Mouse (Mus musculus) retina, adult 2 months (tissue): Measurements from ENCODE around the gene Gtf3c4.

Experiments
- DNase-seq: peaks from one replicate; pipeline ENCODE4 v3.0.0-alpha.2; 2012; ENCODE audit warnings: low read depth, low spot score

Gene Gtf3c4

GRCm38 (mm10) chr2:28803406-28803805 is 36.8 kb downstream of the Gtf3c4 start:
- DNase-seq: no peak

- no peak for DNase-seq
These were observed 40.6 kb downstream of the Gtf3c4 start for GRCm38 (mm10) chr2:28799575-28799974.

- DNase-seq: no peak
These were observed 41.8 kb downstream of the Gtf3c4 start for GRCm38 (mm10) chr2:28798390-28798789.

GRCm38 (mm10) chr2:28797490-28798106 is 42.6 kb downstream of the Gtf3c4 start:
- DNase-seq: no peak

GRCm38 (mm10) chr2:28796298-28796697 is 43.9 kb downstream of the Gtf3c4 start:
- DNase-seq: no peak

GRCm38 (mm10) chr2:28794623-28795022 is 45.5 kb downstream of the Gtf3c4 start:
- no peak for DNase-seq

- DNase-seq: peak; percentile 40
These were observed 47.1 kb downstream of the Gtf3c4 start for GRCm38 (mm10) chr2:28792931-28793610.

GRCm38 (mm10) chr2:28787067-28787619 is 53.0 kb downstream of the Gtf3c4 start:
- DNase-seq: no peak

- DNase-seq: no peak
These were observed 53.6 kb downstream of the Gtf3c4 start for GRCm38 (mm10) chr2:28786355-28787066.

GRCm38 (mm10) chr2:28781310-28781709 is 58.9 kb downstream of the Gtf3c4 start:
- no peak for DNase-seq

GRCm38 (mm10) chr2:28780001-28780782 is 60.0 kb downstream of the Gtf3c4 start:
- DNase-seq: no peak

GRCm38 (mm10) chr2:28776728-28777127 is 63.4 kb downstream of the Gtf3c4 start:
- no peak for DNase-seq

GRCm38 (mm10) chr2:28774073-28774472 is 66.1 kb downstream of the Gtf3c4 start:
- no peak for DNase-seq
